In genomic region chr10:20915623-20916045, GRCm38 (mm10) we compare ENCODE assay signal across 9 mouse cellular contexts. TPM values are rescaled to one million over a fixed set of nuclear protein-coding genes. Genes with fewer than 3 reads are reported as not detected.
A peak's percentile ranks its signal among the peaks of the same experiment; 100 is the strongest.
DNase-seq lines count a peak whose midpoint lies in the region; ATAC-seq lines count a peak whose summit lies in the region.
"Had no signal": no experiment of that assay in that cellular context is flagged by ENCODE, and none has a peak within 500 bp of the region (broad histone marks: within the 10 kb centered on the region; RNA-seq: fewer than 3 reads in every experiment).

No protein-coding gene starts in this region.

- H3K4me2 ChIP-seq in kidney, embryonic 15.5 days: no peak overlapping the region
- no peak overlapping the region for H3K4me2 ChIP-seq in neural tube, embryonic 11.5 days (ENCODE audit: low read depth)
- no peak overlapping the region for H3K4me2 ChIP-seq in intestine, embryonic 15.5 days (replicated peaks)
- H3K4me2 ChIP-seq: midbrain, embryonic 12.5 days had no signal

- H3K9me3 ChIP-seq in kidney, embryonic 15.5 days (replicated peaks): no peaks in the 10 kb centered on the region
- H3K9me3 ChIP-seq in limb, embryonic 10.5 days (replicated peaks): no peaks in the 10 kb centered on the region
- no peaks in the 10 kb centered on the region for H3K9me3 ChIP-seq in neural tube, embryonic 11.5 days (ENCODE audit: control insufficient read depth, low read length)
- H3K9me3 ChIP-seq in intestine, embryonic 15.5 days: no peaks in the 10 kb centered on the region
- H3K9me3 ChIP-seq: midbrain, embryonic 12.5 days had no signal

- no peak overlapping the region for H3K9ac ChIP-seq in kidney, embryonic 15.5 days
- H3K9ac ChIP-seq in neural tube, embryonic 11.5 days (ENCODE audit: low read length): no peak overlapping the region
- no peak overlapping the region for H3K9ac ChIP-seq in intestine, embryonic 15.5 days
- H3K9ac ChIP-seq: midbrain, embryonic 12.5 days had no signal

- no peaks in the 10 kb centered on the region for H3K36me3 ChIP-seq in kidney, embryonic 15.5 days
- H3K36me3 ChIP-seq in limb, embryonic 10.5 days: no peaks in the 10 kb centered on the region
- no peaks in the 10 kb centered on the region for H3K36me3 ChIP-seq in neural tube, embryonic 11.5 days (ENCODE audit: control insufficient read depth, insufficient read depth, low read length)
- no peaks in the 10 kb centered on the region for H3K36me3 ChIP-seq in intestine, embryonic 15.5 days
- H3K36me3 ChIP-seq: midbrain, embryonic 12.5 days had no signal

- DNase-seq in kidney, adult 18-20 months: peak; percentile 46
- DNase-seq in CD8-positive naive resting alpha-beta T cell, adult 2 months (ENCODE audit: low read depth in 2 of 2, low spot score in 2 of 2): peak; percentile 9 to 33
- peak; percentile 21 for DNase-seq in adrenal gland, adult 8-10 months
- DNase-seq in embryo, embryonic 9.5 days (ENCODE audit: extremely low spot score): peak; percentile 33
- peak; percentile 51 for DNase-seq in limb, embryonic 10.5 days (ENCODE audit: low spot score)
- peak; percentile 42 for DNase-seq in neural tube, embryonic 11.5 days (ENCODE audit: low spot score)

- H3K4me3 ChIP-seq in kidney, embryonic 15.5 days (replicated peaks): no peak overlapping the region
- H3K4me3 ChIP-seq in limb, embryonic 10.5 days: no peak overlapping the region
- no peak overlapping the region for H3K4me3 ChIP-seq in neural tube, embryonic 11.5 days (ENCODE audit: low read depth, low read length)
- no peak overlapping the region for H3K4me3 ChIP-seq in intestine, embryonic 15.5 days (replicated peaks)
- H3K4me3 ChIP-seq: midbrain, embryonic 12.5 days had no signal

- no peak overlapping the region for H3K27ac ChIP-seq in kidney, embryonic 15.5 days
- H3K27ac ChIP-seq in limb, embryonic 10.5 days: no peak overlapping the region
- no peak overlapping the region for H3K27ac ChIP-seq in neural tube, embryonic 11.5 days (ENCODE audit: low read depth, low read length)
- no peak overlapping the region for H3K27ac ChIP-seq in intestine, embryonic 15.5 days
- H3K27ac ChIP-seq: midbrain, embryonic 12.5 days had no signal

- ATAC-seq in kidney, embryonic 15.5 days (replicated peaks; ENCODE audit: low FRiP score): no peak
- no peak for ATAC-seq in neural tube, embryonic 11.5 days (ENCODE audit: insufficient read depth, low FRiP score, low TSS enrichment)
- ATAC-seq in intestine, embryonic 15.5 days: no peak

- H3K27me3 ChIP-seq in kidney, embryonic 15.5 days: no peaks in the 10 kb centered on the region
- H3K27me3 ChIP-seq in limb, embryonic 10.5 days (ENCODE audit: low read depth, poor library complexity, severe bottlenecking): no peaks in the 10 kb centered on the region
- H3K27me3 ChIP-seq in neural tube, embryonic 11.5 days (ENCODE audit: control insufficient read depth, insufficient read depth, low read length): no peaks in the 10 kb centered on the region
- H3K27me3 ChIP-seq in intestine, embryonic 15.5 days (replicated peaks): no peaks in the 10 kb centered on the region
- H3K27me3 ChIP-seq: midbrain, embryonic 12.5 days had no signal

- 64% methylated on average over 7 of the region's 7 CpGs for WGBS in kidney, embryonic 15.5 days
- 75% methylated on average over 7 of the region's 7 CpGs for WGBS in limb, embryonic 10.5 days
- 76% methylated on average over 7 of the region's 7 CpGs for WGBS in neural tube, embryonic 11.5 days
- WGBS in intestine, embryonic 15.5 days: 74% methylated on average over 7 of the region's 7 CpGs

- H3K4me1 ChIP-seq in kidney, embryonic 15.5 days: no peaks in the 10 kb centered on the region
- no peaks in the 10 kb centered on the region for H3K4me1 ChIP-seq in limb, embryonic 10.5 days
- no peaks in the 10 kb centered on the region for H3K4me1 ChIP-seq in neural tube, embryonic 11.5 days (ENCODE audit: control insufficient read depth, insufficient read depth, low read length)
- H3K4me1 ChIP-seq in intestine, embryonic 15.5 days (replicated peaks): no peaks in the 10 kb centered on the region
- H3K4me1 ChIP-seq: midbrain, embryonic 12.5 days had no signal

RNA-seq across cellular contexts. Expression of gene Ahi1, which starts 36.7 kb away (rescaled TPM):
- 8.5 and 10.6 TPM in 2 replicates for polyA plus RNA-seq in kidney, embryonic 15.5 days (2015; fragmentation: Nextera tagmentation; extraction: Ambion mirVana)
- 10 to 100 TPM; 35.6 to 42.2 (median 38.5) TPM for total RNA-seq in adrenal gland, adult 8-10 months (2022)
- 8.6 and 10.4 TPM in 2 replicates for polyA plus RNA-seq in limb, embryonic 10.5 days (2016; fragmentation: Nextera tagmentation; extraction: Ambion mirVana)
- polyA plus RNA-seq in neural tube, embryonic 11.5 days (2014; fragmentation: Nextera tagmentation; extraction: Ambion mirVana): 24.7 and 26.5 TPM in 2 replicates
- polyA plus RNA-seq in intestine, embryonic 15.5 days (2015; fragmentation: Nextera tagmentation; extraction: Ambion mirVana): 5.6 and 7.3 TPM in 2 replicates
